Mouse (Mus musculus) heart, embryonic 11.5 days (tissue): Measurements from ENCODE around the gene Dennd4c. TPM values are rescaled to one million over a fixed set of nuclear protein-coding genes. Genes with fewer than 3 reads are reported as not detected.
"Not testable (repeated sequence)": the region's sequence is repeated elsewhere in the genome, so short reads cannot be mapped to it uniquely, and the experiment has no call there.

Source experiments
- ATAC-seq: fragments of 200-750 bp; cut with Nextera tagmentation; replicated peaks from 2 replicates; pipeline ENCODE4 v1.8.0; 2017; ENCODE audit warnings: moderate library complexity; ENCODE audit not compliant: insufficient number of reproducible peaks, low FRiP score, low TSS enrichment
- H3K27ac ChIP-seq: fragments of 300-500 bp; sonication (generic); 2 replicates; pipeline ENCODE4 v1.5.1; 2014; ENCODE audit warnings: mild to moderate bottlenecking, low read depth, low read length
- H3K27me3 ChIP-seq: fragments of 300-500 bp; sonication (generic); 2 replicates; pipeline ENCODE4 v1.6.1; 2014; ENCODE audit warnings: mild to moderate bottlenecking, low read length, mixed read lengths; ENCODE audit not compliant: control insufficient read depth, insufficient read depth
- H3K36me3 ChIP-seq: fragments of 300-500 bp; sonication (generic); 2 replicates; pipeline ENCODE4 v1.6.1; 2014; ENCODE audit warnings: mild to moderate bottlenecking, low read length, moderate library complexity, mixed read lengths; ENCODE audit not compliant: control insufficient read depth, insufficient read depth
- H3K4me1 ChIP-seq: fragments of 300-500 bp; sonication (generic); 2 replicates; pipeline ENCODE4 v1.6.1; 2014; ENCODE audit warnings: low read length; ENCODE audit not compliant: control insufficient read depth, insufficient read depth
- H3K4me2 ChIP-seq: fragments of 300-500 bp; sonication (generic); 2 replicates; pipeline ENCODE4 v1.6.1; 2014; ENCODE audit warnings: mild to moderate bottlenecking, moderate library complexity
- H3K4me3 ChIP-seq: fragments of 300-500 bp; sonication (generic); 2 replicates; pipeline ENCODE4 v1.5.1; 2014; ENCODE audit warnings: low read depth, low read length
- H3K9ac ChIP-seq: fragments of 300-500 bp; sonication (generic); 2 replicates; pipeline ENCODE4 v1.6.1; 2014; ENCODE audit warnings: mild to moderate bottlenecking, low read depth, low read length, moderate library complexity
- H3K9me3 ChIP-seq: fragments of 300-500 bp; sonication (generic); replicated peaks from 2 replicates; pipeline ENCODE4 v1.6.1; 2016; ENCODE audit warnings: low read length; ENCODE audit not compliant: control insufficient read depth
- WGBS: fragments of 180-500 bp; shearing (Covaris S2); extraction: QIAGEN DNeasy Blood & Tissue Kit; methylation state at CpG from one replicate; pipeline ENCODE4 v1.1.7; 2014; ENCODE audit not compliant: insufficient replicate concordance; 5-methylcytosine and 5-hydroxymethylcytosine counted together
- polyA plus RNA-seq: library from polyadenylated mRNA; unstranded; fragments of >200 nt; fragmentation: Nextera tagmentation; extraction: Ambion mirVana; gene quantifications from 2 replicates; pipeline ENCODE4 v1.2.1, GENCODE M21; 2014

The Dennd4c gene
- polyA plus RNA-seq, 1 experiment from 2014 or later = 8.3 TPM

- 93% methylated on average over 2 of the region's 2 CpGs for WGBS
- not testable (repeated sequence) for H3K9me3 ChIP-seq, H3K27ac ChIP-seq, ATAC-seq, H3K4me3 ChIP-seq, H3K4me1 ChIP-seq, H3K27me3 ChIP-seq, H3K9ac ChIP-seq, H3K4me2 ChIP-seq
- peaks cover 20% of the 10 kb centered on the region for H3K36me3 ChIP-seq
These were observed 92.8 kb downstream of the Dennd4c start for GRCm38 (mm10) chr4:86841141-86841540.

DNA sequence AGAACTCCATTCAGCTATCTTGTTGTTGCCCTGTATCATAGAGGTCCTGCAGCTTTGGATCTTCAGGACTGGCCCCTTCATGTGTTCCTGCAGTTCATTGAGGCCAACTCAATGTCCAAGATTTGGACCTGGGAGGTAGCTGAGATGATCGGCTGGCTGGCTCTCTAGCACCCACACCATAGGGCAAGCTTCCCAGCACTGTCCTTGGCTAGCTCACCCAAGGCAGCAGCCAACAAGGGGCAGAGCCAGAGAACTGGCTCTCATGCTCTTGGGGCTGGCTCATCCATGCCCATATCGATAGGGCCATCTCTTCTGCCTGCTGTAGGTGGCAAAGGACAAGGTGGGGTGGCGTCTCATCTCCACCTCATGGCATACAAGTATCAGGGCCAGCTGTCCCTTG, 97.0 kb downstream of the Dennd4c start:
- no peaks in the 10 kb centered on the region for H3K27me3 ChIP-seq
- H3K9ac ChIP-seq = no peak overlapping the region
- H3K4me3 ChIP-seq = no peak overlapping the region
- no peak for ATAC-seq
- no peaks in the 10 kb centered on the region for H3K4me1 ChIP-seq
- H3K4me2 ChIP-seq = no peak overlapping the region
- 95% methylated on average over 3 of the region's 3 CpGs for WGBS
- H3K9me3 ChIP-seq = no peaks in the 10 kb centered on the region
- peaks cover 7% of the 10 kb centered on the region for H3K36me3 ChIP-seq
- no peak overlapping the region for H3K27ac ChIP-seq

DNA sequence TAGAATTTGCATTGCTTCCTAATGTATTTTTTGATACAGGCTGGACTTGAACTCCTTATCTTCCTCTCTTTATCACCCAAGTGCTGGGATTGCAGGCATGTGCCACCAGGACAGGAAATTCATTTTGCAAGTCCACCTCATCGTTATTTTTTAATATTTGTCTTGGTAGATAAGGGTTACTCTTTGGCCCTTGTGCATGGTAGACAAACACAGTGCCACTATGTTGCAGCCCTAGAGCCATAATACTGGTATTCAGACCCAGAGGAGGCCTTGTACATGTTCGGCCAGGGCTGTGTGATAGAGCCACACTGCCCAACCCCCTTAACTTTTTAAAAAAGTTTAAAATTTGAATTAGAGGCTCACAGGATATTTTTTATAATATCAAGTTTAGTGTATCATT, 98.9 kb downstream of the Dennd4c start:
- WGBS = 69% methylated on average over 2 of the region's 2 CpGs
- H3K36me3 ChIP-seq = peaks cover 5% of the 10 kb centered on the region

GRCm38 (mm10) chr4:86851331-86851730, 103.0 kb downstream of the Dennd4c start:
- Histone ChIP-seq H3K4me3 (no peak overlapping the region), H3K4me1 (peaks cover 2% of the 10 kb centered on the region; the same call in 1 of the 2 replicates), H3K9me3 (no peaks in the 10 kb centered on the region), H3K27ac (no peak overlapping the region), H3K36me3 (peaks cover 26% of the 10 kb centered on the region), H3K27me3 (no peaks in the 10 kb centered on the region), H3K4me2 (no peak overlapping the region), H3K9ac (no peak overlapping the region)
- no peak for ATAC-seq
- 70% methylated on average over 2 of the region's 2 CpGs for WGBS

More for the DNA sequence above, 98.9 kb downstream of the Dennd4c start:
- H3K27ac ChIP-seq = no peak overlapping the region
- H3K4me2 ChIP-seq = no peak overlapping the region
- ATAC-seq = no peak
- no peaks in the 10 kb centered on the region for H3K27me3 ChIP-seq
- no peaks in the 10 kb centered on the region for H3K9me3 ChIP-seq
- no peak overlapping the region for H3K9ac ChIP-seq
- peaks cover 2% of the 10 kb centered on the region; the same call in 1 of the 2 replicates for H3K4me1 ChIP-seq
- H3K4me3 ChIP-seq = no peak overlapping the region

DNA sequence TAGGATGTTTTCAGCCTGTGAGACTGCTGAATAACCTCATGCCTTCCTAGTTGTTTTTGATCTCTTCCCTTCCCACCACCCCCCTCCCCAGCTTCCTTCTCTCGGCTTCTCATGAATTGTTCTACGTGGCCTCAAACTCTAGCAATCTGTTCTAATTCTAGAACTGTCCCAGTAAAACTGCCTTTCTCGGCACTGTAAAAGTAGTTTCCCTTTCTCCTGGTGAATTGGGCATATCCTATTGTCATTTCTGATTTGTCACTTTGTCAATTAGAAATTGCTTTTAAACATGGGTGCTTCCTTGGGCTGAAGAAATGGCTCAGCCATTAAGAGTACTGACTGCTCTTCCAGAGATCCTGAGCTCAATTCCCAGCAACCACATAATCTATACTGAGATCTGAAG, 103.7 kb downstream of the Dennd4c start:
- no peak for ATAC-seq
- peaks cover 2% of the 10 kb centered on the region; the same call in 1 of the 2 replicates for H3K4me1 ChIP-seq
- WGBS = 46% methylated on average over 3 of the region's 3 CpGs
- H3K4me3 ChIP-seq = no peak overlapping the region
- H3K9ac ChIP-seq = 0 out of 2 replicates have a peak overlapping the region, but pooled peaks have one; percentile 16
- peaks cover 26% of the 10 kb centered on the region for H3K36me3 ChIP-seq
- no peaks in the 10 kb centered on the region for H3K27me3 ChIP-seq
- 0 out of 2 replicates have a peak overlapping the region, but pooled peaks have one; percentile 6 for H3K27ac ChIP-seq
- H3K4me2 ChIP-seq = no peak overlapping the region
- no peaks in the 10 kb centered on the region for H3K9me3 ChIP-seq

- Histone ChIP-seq H3K9me3 (no peaks in the 10 kb centered on the region), H3K9ac (no peak overlapping the region), H3K27ac (0 out of 2 replicates have a peak overlapping the region, but pooled peaks have one; percentile 22), H3K4me3 (no peak overlapping the region), H3K4me2 (no peak overlapping the region), H3K27me3 (no peaks in the 10 kb centered on the region), H3K4me1 (peaks cover 4% of the 10 kb centered on the region), H3K36me3 (peaks cover 26% of the 10 kb centered on the region)
- WGBS = 69% methylated on average over 4 of the region's 4 CpGs
- no peak for ATAC-seq
These were observed 104.6 kb downstream of the Dennd4c start for GRCm38 (mm10) chr4:86852813-86853590.

DNA sequence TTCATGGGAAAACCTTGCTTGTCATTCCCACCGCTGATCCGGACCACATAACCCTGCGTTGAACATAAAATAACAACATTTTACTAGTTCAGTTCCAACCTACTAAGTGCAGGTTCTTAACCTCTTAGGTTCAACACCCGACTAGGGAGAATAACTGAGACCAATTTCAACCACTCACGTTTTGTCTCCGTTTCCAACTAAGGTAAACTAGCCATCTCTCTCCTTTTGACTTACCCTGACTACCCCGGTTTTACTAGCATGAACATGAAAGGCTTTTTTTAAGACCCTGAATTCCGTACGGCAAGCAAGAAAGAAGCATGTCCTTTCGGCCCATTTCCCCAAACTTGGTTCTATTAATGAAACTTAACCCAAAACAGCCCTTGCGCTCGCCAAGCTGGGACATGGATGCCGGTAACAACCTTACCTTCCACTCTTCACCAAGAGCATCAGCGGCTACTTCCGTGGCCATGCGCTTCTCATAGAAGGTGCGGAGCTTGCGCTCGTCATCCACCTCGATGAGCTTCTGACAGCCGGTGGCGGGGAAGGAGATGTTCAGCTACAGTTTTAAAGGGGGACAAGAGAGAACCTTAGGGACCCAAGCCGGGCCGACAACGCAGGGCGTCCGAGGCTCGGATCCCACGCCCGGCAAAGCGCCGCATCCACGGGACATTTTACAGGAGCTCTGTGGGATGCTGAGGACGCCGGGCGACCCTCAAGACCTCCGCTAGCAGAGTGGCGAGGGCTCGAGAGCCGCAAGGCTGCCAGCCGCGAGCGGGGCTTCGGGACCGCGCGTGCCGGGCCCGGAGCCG, 108.2 kb downstream of the Dennd4c start:
- Histone ChIP-seq H3K4me3 (peak overlapping the region; percentile 97), H3K9me3 (no peaks in the 10 kb centered on the region), H3K36me3 (peaks cover 26% of the 10 kb centered on the region), H3K27ac (peak overlapping the region; percentile 95), H3K4me2 (peak overlapping the region; percentile 87), H3K9ac (peak overlapping the region; percentile 100), H3K27me3 (no peaks in the 10 kb centered on the region), H3K4me1 (peaks cover 8% of the 10 kb centered on the region)
- 2% methylated on average over 50 of the region's 50 CpGs for WGBS
- ATAC-seq = 0 out of 2 replicates have a peak, but pooled peaks have one; percentile 2

GRCm38 (mm10) chr4:86857113-86858069, 109.0 kb downstream of the Dennd4c start, which contains the start of gene Rps6:
Rps6 (minus strand) TSS chr4:86857412.
- Histone ChIP-seq H3K4me3 (peak within 1 kb of the TSS; percentile 97), H3K4me1 (peaks cover 8% of the 10 kb centered on the region), H3K36me3 (peaks cover 26% of the 10 kb centered on the region), H3K27ac (peak within 1 kb of the TSS; percentile 95), H3K9me3 (no peaks in the 10 kb centered on the region), H3K27me3 (no peaks in the 10 kb centered on the region), H3K4me2 (peak within 1 kb of the TSS; percentile 87), H3K9ac (peak within 1 kb of the TSS; percentile 100)
- under 1% methylated on average over 68 of the region's 68 CpGs for WGBS
- peak; percentile 96 for ATAC-seq
